Mouse (Mus musculus) forebrain, embryonic 11.5 days (tissue): Measurements from ENCODE around the gene Lrrtm1. TPM values are rescaled to one million over a fixed set of nuclear protein-coding genes. Genes with fewer than 3 reads are reported as not detected.

ENCODE experiments used
- ATAC-seq: fragments of 200-750 bp; cut with Nextera tagmentation; replicated peaks from 2 replicates; pipeline ENCODE4 v1.8.0; 2017; ENCODE audit warnings: moderate TSS enrichment; ENCODE audit not compliant: low FRiP score
- DNase-seq: peaks from one replicate; pipeline ENCODE4 v3.0.0-alpha.2; 2017; ENCODE audit warnings: low spot score
- H3K27ac ChIP-seq: fragments of 300-500 bp; sonication (generic); 2 replicates; pipeline ENCODE4 v1.5.1; 2014; ENCODE audit warnings: low read depth, low read length
- H3K27me3 ChIP-seq: fragments of 300-500 bp; sonication (generic); 2 replicates; pipeline ENCODE4 v1.6.1; 2014; ENCODE audit warnings: mild to moderate bottlenecking, low read length, mixed read lengths; ENCODE audit not compliant: control insufficient read depth, insufficient read depth
- H3K36me3 ChIP-seq: fragments of 300-500 bp; sonication (generic); 2 replicates; pipeline ENCODE4 v1.6.1; 2014; ENCODE audit warnings: mild to moderate bottlenecking, low read length, moderate library complexity, mixed read lengths; ENCODE audit not compliant: control insufficient read depth, insufficient read depth
- H3K4me1 ChIP-seq: fragments of 300-500 bp; sonication (generic); replicated peaks from 2 replicates; pipeline ENCODE4 v1.6.1; 2014; ENCODE audit warnings: low read length, mixed read lengths; ENCODE audit not compliant: control insufficient read depth, insufficient read depth
- H3K4me2 ChIP-seq: fragments of 300-500 bp; sonication (generic); 2 replicates; pipeline ENCODE4 v1.6.1; 2014; ENCODE audit warnings: low read depth, mild to moderate bottlenecking, low read length, moderate library complexity, mixed read lengths; ENCODE audit not compliant: severe bottlenecking
- H3K4me3 ChIP-seq: fragments of 300-500 bp; sonication (generic); 2 replicates; pipeline ENCODE4 v1.5.1; 2014; ENCODE audit warnings: low read depth, low read length
- H3K9ac ChIP-seq: fragments of 300-500 bp; sonication (generic); 2 replicates; pipeline ENCODE4 v1.6.1; 2014; ENCODE audit warnings: low read length
- H3K9me3 ChIP-seq: fragments of 300-500 bp; sonication (generic); 2 replicates; pipeline ENCODE4 v1.6.1; 2016; ENCODE audit warnings: low read length, mixed read lengths; ENCODE audit not compliant: control insufficient read depth
- WGBS: fragments of 180-500 bp; shearing (Covaris S2); extraction: QIAGEN DNeasy Blood & Tissue Kit; methylation state at CpG from one replicate; pipeline ENCODE4 v1.1.7; 2014; 5-methylcytosine and 5-hydroxymethylcytosine counted together
- polyA plus RNA-seq: library from polyadenylated mRNA; unstranded; fragments of >200 nt; fragmentation: Nextera tagmentation; extraction: Ambion mirVana; gene quantifications from 2 replicates; pipeline ENCODE4 v1.2.1, GENCODE M21; 2014

Lrrtm1 gene
- polyA plus RNA-seq, 1 experiment from 2014 or later: 12.6 TPM

DNA sequence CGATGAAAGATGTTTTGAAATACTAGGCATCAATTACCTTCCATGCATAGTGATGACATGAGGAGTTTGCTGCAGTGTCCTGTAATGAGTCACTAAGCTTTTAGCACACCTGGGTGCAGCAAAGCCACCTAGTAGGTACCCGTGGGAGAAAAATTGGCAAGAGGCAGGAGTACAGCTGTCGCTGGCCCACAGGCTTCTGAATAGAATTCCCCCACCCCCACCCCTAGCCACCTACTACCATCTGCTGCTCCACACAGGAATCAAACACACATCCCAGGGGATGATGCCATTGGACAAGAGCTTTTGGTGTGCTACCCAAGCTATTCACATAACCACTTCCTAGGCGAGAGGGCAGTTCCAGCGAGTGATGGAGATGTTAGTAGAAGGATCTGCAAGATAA lies 36.3 kb downstream of the Lrrtm1 start:
- Histone ChIP-seq H3K27ac (no peak overlapping the region), H3K27me3 (no peaks in the 10 kb centered on the region), H3K9me3 (no peaks in the 10 kb centered on the region), H3K36me3 (no peaks in the 10 kb centered on the region), H3K4me3 (no peak overlapping the region), H3K4me2 (no peak overlapping the region), H3K9ac (no peak overlapping the region), H3K4me1 (no peaks in the 10 kb centered on the region)
- no peak for DNase-seq
- WGBS: 85% methylated on average over 5 of the region's 5 CpGs
- no peak for ATAC-seq

- no peak overlapping the region for H3K4me3 ChIP-seq
- H3K27me3 ChIP-seq: no peaks in the 10 kb centered on the region
- no peak overlapping the region for H3K4me2 ChIP-seq
- no peak overlapping the region for H3K27ac ChIP-seq
- H3K36me3 ChIP-seq: no peaks in the 10 kb centered on the region
- H3K9me3 ChIP-seq: no peaks in the 10 kb centered on the region
- no peak for DNase-seq
- H3K9ac ChIP-seq: no peak overlapping the region
- no peaks in the 10 kb centered on the region for H3K4me1 ChIP-seq
- 91% methylated on average over 5 of the region's 5 CpGs for WGBS
- ATAC-seq: no peak
Observed at GRCm38 (mm10) chr6:77286317-77286716, 43.8 kb downstream of the Lrrtm1 start.

GRCm38 (mm10) chr6:77288402-77288801 lies 45.9 kb downstream of the Lrrtm1 start:
- Histone ChIP-seq H3K4me3 (no peak overlapping the region), H3K9ac (no peak overlapping the region), H3K36me3 (no peaks in the 10 kb centered on the region), H3K27ac (no peak overlapping the region), H3K4me1 (no peaks in the 10 kb centered on the region), H3K9me3 (no peaks in the 10 kb centered on the region), H3K27me3 (no peaks in the 10 kb centered on the region), H3K4me2 (no peak overlapping the region)
- ATAC-seq (no peak), DNase-seq (no peak)

GRCm38 (mm10) chr6:77291415-77291814 lies 48.9 kb downstream of the Lrrtm1 start:
- no peak overlapping the region for H3K27ac ChIP-seq
- H3K9me3 ChIP-seq: no peaks in the 10 kb centered on the region
- no peak overlapping the region for H3K4me2 ChIP-seq
- no peak overlapping the region for H3K9ac ChIP-seq
- H3K4me3 ChIP-seq: no peak overlapping the region
- 66% methylated on average over 6 of the region's 6 CpGs for WGBS
- H3K36me3 ChIP-seq: no peaks in the 10 kb centered on the region
- H3K27me3 ChIP-seq: no peaks in the 10 kb centered on the region
- no peaks in the 10 kb centered on the region for H3K4me1 ChIP-seq
- DNase-seq: no peak
- ATAC-seq: no peak

DNA sequence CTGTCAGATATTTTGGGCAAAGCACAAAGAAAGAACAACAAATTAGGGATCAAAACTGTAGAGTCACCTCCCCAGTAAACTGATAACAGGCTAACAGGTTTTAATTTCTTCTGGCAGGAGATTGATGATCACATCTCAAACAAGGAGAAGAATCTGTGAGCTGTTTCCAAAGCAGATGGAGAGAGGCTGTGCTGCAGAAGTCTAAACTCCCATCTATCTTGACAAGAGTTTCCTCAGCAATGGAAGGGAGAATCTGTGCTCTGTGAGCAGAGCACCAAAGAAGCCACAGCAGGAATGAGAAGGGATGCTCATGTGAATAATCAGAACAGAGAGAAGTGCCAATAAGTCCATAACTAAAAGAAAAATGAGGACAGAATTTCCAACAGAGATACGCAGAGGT lies 58.8 kb downstream of the Lrrtm1 start:
- 94% methylated on average over 1 of the region's 1 CpGs for WGBS
- no peaks in the 10 kb centered on the region for H3K27me3 ChIP-seq
- no peaks in the 10 kb centered on the region for H3K9me3 ChIP-seq
- H3K4me3 ChIP-seq: no peak overlapping the region
- DNase-seq: no peak
- H3K4me2 ChIP-seq: no peak overlapping the region
- no peak overlapping the region for H3K27ac ChIP-seq
- ATAC-seq: no peak
- H3K4me1 ChIP-seq: 0 out of 2 replicates have a peak, but pooled peaks cover 2% of the 10 kb centered on the region
- no peak overlapping the region for H3K9ac ChIP-seq
- H3K36me3 ChIP-seq: no peaks in the 10 kb centered on the region

DNA sequence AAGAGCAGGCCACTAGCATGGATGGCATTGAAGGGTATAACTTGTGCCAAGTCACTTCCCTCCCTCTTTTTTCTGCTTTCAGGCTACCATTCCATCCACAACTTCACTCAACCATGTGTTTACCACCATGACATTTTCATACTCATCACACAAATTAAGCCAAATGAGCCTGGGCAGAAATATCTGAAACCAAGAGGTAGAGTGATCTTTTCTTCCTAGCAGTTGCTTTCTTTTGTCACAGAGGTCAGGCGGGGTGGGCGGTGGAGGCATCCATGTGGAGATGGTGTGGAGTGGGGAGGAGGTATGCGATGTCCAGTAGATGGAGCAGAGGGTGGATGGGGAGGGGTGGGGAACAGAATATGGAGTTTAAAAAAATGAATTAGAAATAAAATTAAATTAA lies 64.3 kb downstream of the Lrrtm1 start:
- Histone ChIP-seq H3K4me1 (0 out of 2 replicates have a peak, but pooled peaks cover 2% of the 10 kb centered on the region), H3K27me3 (no peaks in the 10 kb centered on the region), H3K27ac (no peak overlapping the region), H3K9ac (no peak overlapping the region), H3K9me3 (no peaks in the 10 kb centered on the region), H3K36me3 (no peaks in the 10 kb centered on the region), H3K4me2 (no peak overlapping the region), H3K4me3 (no peak overlapping the region)
- ATAC-seq (no peak), DNase-seq (no peak)
- 93% methylated on average over 3 of the region's 3 CpGs for WGBS
